ENCODE assay signal across 11 mouse cellular contexts in genomic region chr13:43540205-43540815, GRCm38 (mm10). TPM values are rescaled to one million over a fixed set of nuclear protein-coding genes. Genes with fewer than 3 reads are reported as not detected.
DNase-seq lines count a peak whose midpoint lies in the region; ATAC-seq lines count a peak whose summit lies in the region.
"Had no signal": no experiment of that assay in that cellular context is flagged by ENCODE, and none has a peak within 500 bp of the region (broad histone marks: within the 10 kb centered on the region; RNA-seq: fewer than 3 reads in every experiment).

No protein-coding gene starts in this region.

- intact Hi-C loops in heart, postnatal 25 days (cut with DNase I) = no loop called here

- peak; percentile 47 for DNase-seq in cerebellum, adult 9-10 months
- no peak for DNase-seq in cerebellum, adult 11 months
- DNase-seq in heart, adult 11 months = peak; percentile 92
- no peak for DNase-seq in heart, postnatal 25 days (ENCODE audit: low spot score)
- peak; percentile 42 for DNase-seq in layer of hippocampus, adult 9-11 months
- no peak for DNase-seq in layer of hippocampus, postnatal 14 days (ENCODE audit: low spot score in 2 of 2)
- DNase-seq in spleen, adult 12 weeks (ENCODE audit: low spot score) = no peak
- DNase-seq: kidney, postnatal 25 days; lung, adult 2 months; right cerebral cortex, adult 18-20 months had no signal

- ATAC-seq in granulocyte monocyte progenitor cell, adult 5-6 weeks (replicated peaks; ENCODE audit: poor library complexity, severe bottlenecking) = peak; percentile 87

RNA-seq across cellular contexts. Expression of gene Mcur1, which starts 19.7 kb away (rescaled TPM):
- 10 to 100 TPM; 45.0 to 46.3 TPM for total RNA-seq in heart, postnatal 25 days (2021)
- 10 to 100 TPM; 22.7 to 23.4 TPM for total RNA-seq in layer of hippocampus, postnatal 14 days (2021)
- 17.1 and 19.3 TPM in 2 replicates for total RNA-seq in granulocyte monocyte progenitor cell, adult 5-6 weeks (2014; fragmentation: Nextera tagmentation)
- total RNA-seq in granulocyte monocyte progenitor cell, adult 5-6 weeks (2017) = 12.4 TPM in 2 replicates

RNA-seq across cellular contexts. Expression of gene Ranbp9, which starts 59.2 kb away (rescaled TPM):
- 10 to 100 TPM; 43.3 to 43.6 TPM for total RNA-seq in heart, postnatal 25 days (2021)
- 10 to 100 TPM; 79.4 to 82.4 TPM for total RNA-seq in layer of hippocampus, postnatal 14 days (2021)
- 41.5 and 46.1 TPM in 2 replicates for total RNA-seq in granulocyte monocyte progenitor cell, adult 5-6 weeks (2014; fragmentation: Nextera tagmentation)
- total RNA-seq in granulocyte monocyte progenitor cell, adult 5-6 weeks (2017) = 56.4 and 84.0 TPM in 2 replicates

Comparison
In these comparisons a context has a peak if more than half of its experiments do, and no peak if none do; other contexts are left out.
1. DNase-seq: peak in cerebellum, adult 9-10 months (single experiment), heart, adult 11 months (single experiment) and layer of hippocampus, adult 9-11 months (single experiment); none in cerebellum, adult 11 months (single experiment), heart, postnatal 25 days (single experiment), layer of hippocampus, postnatal 14 days (0 of 2) and spleen, adult 12 weeks (single experiment).